Mouse (Mus musculus) bone marrow macrophage, adult 2 months (primary cell): ENCODE results near the gene Trnt1. TPM values are rescaled to one million over a fixed set of nuclear protein-coding genes. Genes with fewer than 3 reads are reported as not detected.

Experiments
- H3K27ac ChIP-seq: 2 replicates; pipeline ENCODE4 v1.5.1; 2012; ENCODE audit warnings: low read depth, low read length; ENCODE audit not compliant: insufficient read depth
- H3K4me1 ChIP-seq: 2 replicates; pipeline ENCODE4 v1.6.1; 2012; ENCODE audit warnings: low read length; ENCODE audit not compliant: control insufficient read depth, insufficient read depth
- H3K4me3 ChIP-seq: 2 replicates; pipeline ENCODE4 v1.5.1; 2012; ENCODE audit warnings: mild to moderate bottlenecking, low read length, moderate library complexity; ENCODE audit not compliant: insufficient read depth
- CTCF ChIP-seq: IDR thresholded peaks from 2 replicates; pipeline ENCODE4 v1.5.1; 2012; ENCODE audit warnings: low read depth, mild to moderate bottlenecking, low read length, moderate library complexity
- POLR2A ChIP-seq: IDR thresholded peaks from 2 replicates; pipeline ENCODE4 v1.6.1; 2012; ENCODE audit warnings: mild to moderate bottlenecking, low read depth, low read length, borderline replicate concordance
- polyA plus RNA-seq: library from polyadenylated mRNA; stranded (reverse); fragments of >200 nt; gene quantifications from 2 replicates; pipeline ENCODE4 v1.2.4, GENCODE M21; 2012; ENCODE audit not compliant: missing spikeins, insufficient read depth, insufficient read length

Trnt1 gene
- polyA plus RNA-seq, result 22.1 and 24.9 TPM in 2 replicates

DNA sequence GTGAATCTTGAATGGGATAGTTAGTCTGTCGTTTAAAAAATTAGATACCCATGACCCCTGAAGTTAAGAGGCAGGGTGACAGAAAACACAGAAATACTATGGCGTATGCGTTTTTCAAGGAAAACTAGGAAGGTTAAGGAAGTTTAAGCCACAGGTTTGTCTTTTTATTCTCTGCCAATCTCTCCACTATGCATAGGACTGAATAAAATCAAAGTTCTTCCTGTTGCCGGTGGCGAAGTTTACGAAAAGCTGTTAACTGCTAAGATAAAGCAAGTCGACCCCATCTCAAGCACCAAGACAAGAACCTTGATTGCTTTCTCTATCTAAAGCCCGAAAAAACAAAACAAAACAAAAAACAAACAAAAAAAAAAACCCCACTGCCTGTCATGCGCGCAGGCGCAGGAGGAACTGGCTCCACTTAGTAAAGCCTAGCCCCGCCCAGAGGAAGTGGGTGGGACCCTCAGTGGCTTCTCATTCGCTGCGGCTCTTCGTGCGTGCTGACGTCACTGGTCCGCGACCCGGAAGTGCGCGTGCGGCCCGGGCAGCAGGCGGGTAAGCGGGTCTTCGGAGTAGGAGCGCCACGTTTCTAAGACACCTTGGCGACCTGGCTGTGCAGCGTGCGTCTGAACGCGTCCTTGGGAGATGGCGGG, at the start of gene Trnt1:
TSS of gene Trnt1 (plus strand) at position 481 of the 650 bp plus-strand sequence.
- peak within 1 kb of the TSS; percentile 94 for H3K4me3 ChIP-seq
- peak within 1 kb of the TSS; percentile 18; the same call in 1 of the 2 replicates for H3K27ac ChIP-seq
- TF ChIP-seq POLR2A (no peak), CTCF (no peak)
- peaks cover 2% of the 10 kb centered on the region; the same call in 1 of the 2 replicates for H3K4me1 ChIP-seq

DNA sequence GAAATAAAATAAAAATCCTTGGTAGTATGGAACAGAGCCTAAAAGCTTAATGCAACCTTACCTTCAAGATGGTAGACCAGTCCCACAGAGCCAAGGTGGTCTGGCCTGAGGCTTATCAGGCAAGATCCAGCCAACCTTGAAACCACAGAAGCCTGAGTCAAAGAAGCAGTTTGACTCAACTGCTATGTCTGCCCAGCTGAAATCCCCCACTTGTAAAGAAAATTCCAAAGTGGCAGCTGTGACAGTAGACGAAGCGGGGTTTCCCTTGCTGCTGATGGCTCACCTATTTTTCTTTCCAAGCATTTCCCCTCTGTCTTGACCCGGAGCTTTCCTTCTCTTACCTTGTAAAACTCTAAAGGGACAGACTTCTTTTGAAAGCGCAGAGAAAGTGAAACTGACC, 43.3 kb upstream of the Trnt1 start:
- TF ChIP-seq CTCF (no peak), POLR2A (no peak)
- Histone ChIP-seq H3K4me3 (peak overlapping the region; percentile 44), H3K4me1 (no peaks in the 10 kb centered on the region), H3K27ac (no peak overlapping the region)

DNA sequence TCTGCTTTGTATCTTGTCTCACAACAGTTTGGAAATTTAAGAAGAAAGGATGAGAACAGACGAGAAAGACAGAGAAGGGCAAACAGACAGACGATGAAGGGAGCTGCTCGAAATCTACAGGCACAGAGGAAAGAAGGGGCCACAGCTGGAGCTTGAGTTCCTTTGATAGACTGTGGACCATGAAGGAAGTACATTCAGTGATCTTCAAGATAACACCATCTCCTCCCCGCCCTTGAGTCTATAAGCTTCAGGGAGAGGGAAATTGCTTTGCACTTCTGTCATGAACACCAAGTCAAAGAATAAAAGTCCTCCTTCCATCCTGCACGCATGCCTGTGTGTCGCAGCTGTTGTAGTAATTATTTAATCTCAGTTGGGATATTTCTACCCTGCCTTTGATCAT, 42.8 kb upstream of the Trnt1 start:
- TF ChIP-seq POLR2A (no peak), CTCF (no peak)
- Histone ChIP-seq H3K4me3 (peak overlapping the region; percentile 44), H3K4me1 (no peaks in the 10 kb centered on the region), H3K27ac (no peak overlapping the region)

DNA sequence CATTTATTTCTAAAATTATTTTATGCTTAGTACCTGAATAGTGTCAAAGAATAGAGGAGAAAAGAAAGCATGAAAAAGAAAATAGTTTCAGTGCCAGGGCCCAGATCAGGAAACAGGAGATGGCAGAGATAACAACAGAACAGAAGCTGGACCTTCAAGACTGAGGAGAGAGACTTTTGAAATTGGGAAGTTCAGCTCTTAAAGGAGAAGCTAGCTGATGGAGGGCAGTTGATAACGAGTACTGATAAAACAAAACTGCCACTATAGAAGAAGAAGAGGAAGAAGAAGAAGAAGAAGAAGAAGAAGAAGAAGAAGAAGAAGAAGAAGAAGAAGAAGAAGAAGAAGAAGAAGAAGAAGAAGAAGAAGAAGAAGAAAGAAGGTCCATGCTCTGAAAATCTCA, 41.2 kb upstream of the Trnt1 start:
- Histone ChIP-seq H3K4me3 (no peak overlapping the region), H3K27ac (no peak overlapping the region), H3K4me1 (no peaks in the 10 kb centered on the region)
- TF ChIP-seq POLR2A (no peak), CTCF (no peak)

DNA sequence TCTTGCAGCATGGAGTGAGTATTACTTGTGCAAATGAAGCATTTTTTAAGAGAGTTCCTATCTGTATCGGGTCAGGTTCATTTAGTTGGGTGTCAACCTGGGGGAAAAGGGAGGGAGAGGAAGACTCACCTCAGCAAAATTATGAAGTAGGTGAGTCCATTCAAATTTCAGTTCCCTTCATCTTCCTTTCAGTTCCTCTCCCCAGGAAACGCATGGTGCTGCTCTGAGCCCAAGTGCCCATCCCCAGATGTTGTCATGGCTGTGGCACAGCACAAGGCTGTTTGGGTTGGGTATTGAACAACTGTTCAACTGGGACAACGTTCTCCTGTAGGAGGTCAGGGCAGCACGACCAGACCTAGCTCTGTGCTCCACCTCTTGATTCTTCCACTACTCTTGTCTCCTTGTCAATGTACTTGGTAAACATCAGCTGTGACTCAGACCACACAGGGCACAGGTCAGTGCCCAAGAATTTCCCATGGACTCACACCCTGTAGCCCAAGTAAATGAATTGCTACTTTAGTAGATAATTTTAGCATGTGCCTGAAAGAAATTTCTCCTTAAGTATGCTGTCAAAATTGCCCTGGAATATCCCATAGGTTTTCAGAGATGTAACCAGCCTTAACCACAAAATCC, 39.1 kb upstream of the Trnt1 start:
- Histone ChIP-seq H3K4me3 (no peak overlapping the region), H3K4me1 (no peaks in the 10 kb centered on the region), H3K27ac (no peak overlapping the region)
- TF ChIP-seq POLR2A (no peak), CTCF (no peak)

DNA sequence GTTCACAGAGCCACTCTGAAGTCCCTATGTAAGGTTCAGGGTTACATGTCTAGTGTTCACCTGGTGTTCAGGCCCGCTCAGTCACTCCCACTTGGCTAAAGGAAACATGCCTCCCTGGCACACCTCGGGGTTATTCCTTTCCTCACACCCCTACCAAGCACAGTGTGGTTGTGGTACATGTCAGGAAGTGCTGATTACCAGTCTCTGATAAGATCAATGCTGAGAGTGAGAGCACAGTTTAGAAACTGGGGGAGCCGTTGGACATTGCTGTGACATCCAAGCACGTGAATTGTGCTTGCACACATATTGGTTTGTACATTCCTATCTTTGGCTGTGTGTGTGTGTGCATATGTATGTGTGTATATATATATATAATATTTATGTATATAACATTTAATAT, 36.4 kb upstream of the Trnt1 start:
- no peaks in the 10 kb centered on the region for H3K4me1 ChIP-seq
- no peak overlapping the region for H3K27ac ChIP-seq
- TF ChIP-seq POLR2A (no peak), CTCF (no peak)
- H3K4me3 ChIP-seq, result no peak overlapping the region

- Histone ChIP-seq H3K4me3 (no peak overlapping the region), H3K4me1 (no peaks in the 10 kb centered on the region), H3K27ac (no peak overlapping the region)
- TF ChIP-seq CTCF (no peak), POLR2A (no peak)
These were observed 30.7 kb upstream of the Trnt1 start for GRCm38 (mm10) chr6:106738229-106738628.

- Histone ChIP-seq H3K4me1 (no peaks in the 10 kb centered on the region), H3K4me3 (no peak overlapping the region)
- TF ChIP-seq CTCF, result no peak
- TF ChIP-seq POLR2A, result no peak
These were observed 28.6 kb upstream of the Trnt1 start for GRCm38 (mm10) chr6:106740244-106740825.

GRCm38 (mm10) chr6:106743556-106744233, 25.2 kb upstream of the Trnt1 start:
- no peak overlapping the region for H3K4me3 ChIP-seq
- no peaks in the 10 kb centered on the region for H3K4me1 ChIP-seq
- no peak overlapping the region for H3K27ac ChIP-seq
- no peak for TF ChIP-seq POLR2A
- no peak for TF ChIP-seq CTCF

More at GRCm38 (mm10) chr6:106740244-106740825, 28.6 kb upstream of the Trnt1 start:
- no peak overlapping the region for H3K27ac ChIP-seq

- Histone ChIP-seq H3K4me3 (no peak overlapping the region), H3K4me1 (peaks cover 2% of the 10 kb centered on the region; the same call in 1 of the 2 replicates), H3K27ac (no peak overlapping the region)
- TF ChIP-seq POLR2A (no peak), CTCF (no peak)
These were observed 23.1 kb upstream of the Trnt1 start for GRCm38 (mm10) chr6:106745673-106746394.
